Mouse (Mus musculus) kidney, adult 2 months (tissue): ENCODE measurements around the gene 6030458C11Rik.

Experiments
- CTCF ChIP-seq: fragments of 200-500 bp; conservative IDR thresholded peaks from 2 replicates; pipeline ENCODE4 v1.5.1; 2011; ENCODE audit warnings: low read depth, mild to moderate bottlenecking, control low read depth, low read length, moderate library complexity, mixed read lengths; ENCODE audit not compliant: insufficient read depth, insufficient read length
- POLR2A ChIP-seq: fragments of 200-500 bp; IDR thresholded peaks from one replicate; pipeline ENCODE4 v1.6.1; 2011; ENCODE audit warnings: low read depth, low read length, control low read depth

DNA sequence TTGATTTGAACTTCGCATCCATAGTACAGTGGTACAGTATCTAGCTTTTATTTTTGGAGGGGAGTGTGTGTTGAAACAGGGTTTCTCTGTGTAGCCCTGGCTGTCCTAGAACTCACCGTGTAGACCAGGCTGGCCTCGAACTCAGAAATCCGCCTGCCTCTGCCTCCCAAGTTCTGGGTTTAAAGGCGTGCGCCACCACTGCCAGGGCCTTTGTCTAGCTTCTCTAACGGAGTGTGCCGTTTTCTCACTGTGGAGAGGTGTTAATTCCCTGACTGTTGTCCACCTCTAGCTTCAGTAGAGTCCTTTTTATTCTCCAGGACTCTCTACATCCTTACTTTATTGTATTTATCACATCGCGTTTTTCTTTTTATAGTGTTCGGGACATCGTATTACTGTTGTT lies 959 bp upstream of the 6030458C11Rik start:
- TF ChIP-seq CTCF (no peak), POLR2A (no peak)
